Mouse (Mus musculus): Measurements from ENCODE around the gene Cdc42bpa. TPM values are rescaled to one million over a fixed set of nuclear protein-coding genes. Genes with fewer than 3 reads are reported as not detected.

The Cdc42bpa gene
- polyA plus RNA-seq, 1 experiment from 2014 or later: 14.9 TPM

- H3K27ac ChIP-seq (ENCODE audit: low read depth): no peak overlapping the region
- no peak overlapping the region for H3K4me2 ChIP-seq
- peaks cover 6% of the 10 kb centered on the region; the same call in 1 of the 2 replicates for H3K9me3 ChIP-seq (ENCODE audit: low read depth, low read length)
- no peaks in the 10 kb centered on the region for H3K36me3 ChIP-seq (ENCODE audit: insufficient read depth)
- no peak overlapping the region for H3K9ac ChIP-seq
- no peak for ATAC-seq (ENCODE audit: insufficient read depth)
- no peak for DNase-seq
- H3K4me3 ChIP-seq (ENCODE audit: low read depth, low read length): no peak overlapping the region
- WGBS: 62% methylated on average over 1 of the region's 1 CpGs
- no peaks in the 10 kb centered on the region for H3K4me1 ChIP-seq (ENCODE audit: insufficient read depth)
- H3K27me3 ChIP-seq (ENCODE audit: insufficient read depth, low read length): no peaks in the 10 kb centered on the region
- no peak for TF ChIP-seq CTCF (IDR thresholded peaks at IDR 0.05; ENCODE audit: low read depth)
Measured at GRCm38 (mm10) chr1:179978742-179979141, 18.5 kb downstream of the Cdc42bpa start.

- DNase-seq (no peak), ATAC-seq (ENCODE audit: insufficient read depth) (no peak)
- Histone ChIP-seq H3K36me3 (ENCODE audit: insufficient read depth) (no peaks in the 10 kb centered on the region), H3K4me2 (no peak overlapping the region), H3K27ac (ENCODE audit: low read depth) (no peak overlapping the region), H3K4me3 (ENCODE audit: low read depth, low read length) (no peak overlapping the region), H3K9ac (no peak overlapping the region), H3K27me3 (ENCODE audit: insufficient read depth, low read length) (no peaks in the 10 kb centered on the region), H3K9me3 (ENCODE audit: low read depth, low read length) (peaks cover 6% of the 10 kb centered on the region; the same call in 1 of the 2 replicates), H3K4me1 (ENCODE audit: insufficient read depth) (no peaks in the 10 kb centered on the region)
- TF ChIP-seq CTCF (IDR thresholded peaks at IDR 0.05; ENCODE audit: low read depth): no peak
Measured at GRCm38 (mm10) chr1:179981680-179982079, 21.4 kb downstream of the Cdc42bpa start.

- Histone ChIP-seq H3K9ac (no peak overlapping the region), H3K27me3 (ENCODE audit: insufficient read depth, low read length) (no peaks in the 10 kb centered on the region), H3K4me3 (ENCODE audit: low read depth, low read length) (no peak overlapping the region), H3K9me3 (ENCODE audit: low read depth, low read length) (peaks cover 6% of the 10 kb centered on the region; the same call in 1 of the 2 replicates), H3K27ac (ENCODE audit: low read depth) (no peak overlapping the region), H3K4me2 (no peak overlapping the region), H3K36me3 (ENCODE audit: insufficient read depth) (no peaks in the 10 kb centered on the region), H3K4me1 (ENCODE audit: insufficient read depth) (no peaks in the 10 kb centered on the region)
- 71% methylated on average over 1 of the region's 1 CpGs for WGBS
- DNase-seq: no peak
- no peak for ATAC-seq (ENCODE audit: insufficient read depth)
- no peak for TF ChIP-seq CTCF (IDR thresholded peaks at IDR 0.05; ENCODE audit: low read depth)
Measured at GRCm38 (mm10) chr1:179982183-179982582, 21.9 kb downstream of the Cdc42bpa start.

- H3K4me3 ChIP-seq (ENCODE audit: low read depth, low read length): no peak overlapping the region
- H3K9me3 ChIP-seq (ENCODE audit: low read depth, low read length): peaks cover 6% of the 10 kb centered on the region; the same call in 1 of the 2 replicates
- H3K4me1 ChIP-seq (ENCODE audit: insufficient read depth): no peaks in the 10 kb centered on the region
- no peak overlapping the region for H3K27ac ChIP-seq (ENCODE audit: low read depth)
- ATAC-seq (ENCODE audit: insufficient read depth): no peak
- no peak overlapping the region for H3K9ac ChIP-seq
- H3K36me3 ChIP-seq (ENCODE audit: insufficient read depth): no peaks in the 10 kb centered on the region
- TF ChIP-seq CTCF (IDR thresholded peaks at IDR 0.05; ENCODE audit: low read depth): no peak
- H3K4me2 ChIP-seq: no peak overlapping the region
- WGBS: 74% methylated on average over 1 of the region's 1 CpGs
- DNase-seq: no peak
- H3K27me3 ChIP-seq (ENCODE audit: insufficient read depth, low read length): no peaks in the 10 kb centered on the region
Measured at GRCm38 (mm10) chr1:179982933-179983332, 22.7 kb downstream of the Cdc42bpa start.

GRCm38 (mm10) chr1:179984171-179984570 is 23.9 kb downstream of the Cdc42bpa start:
- H3K4me2 ChIP-seq: no peak overlapping the region
- no peak overlapping the region for H3K4me3 ChIP-seq (ENCODE audit: low read depth, low read length)
- DNase-seq (no peak), ATAC-seq (ENCODE audit: insufficient read depth) (no peak)
- no peak overlapping the region for H3K9ac ChIP-seq
- peaks cover 6% of the 10 kb centered on the region; the same call in 1 of the 2 replicates for H3K9me3 ChIP-seq (ENCODE audit: low read depth, low read length)
- WGBS: 77% methylated on average over 1 of the region's 1 CpGs
- no peaks in the 10 kb centered on the region for H3K27me3 ChIP-seq (ENCODE audit: insufficient read depth, low read length)
- no peaks in the 10 kb centered on the region for H3K36me3 ChIP-seq (ENCODE audit: insufficient read depth)
- no peak for TF ChIP-seq CTCF (IDR thresholded peaks at IDR 0.05; ENCODE audit: low read depth)
- H3K4me1 ChIP-seq (ENCODE audit: insufficient read depth): no peaks in the 10 kb centered on the region
- H3K27ac ChIP-seq (ENCODE audit: low read depth): no peak overlapping the region

- no peak for ATAC-seq (ENCODE audit: insufficient read depth)
- no peaks in the 10 kb centered on the region for H3K4me1 ChIP-seq (ENCODE audit: insufficient read depth)
- H3K36me3 ChIP-seq (ENCODE audit: insufficient read depth): no peaks in the 10 kb centered on the region
- WGBS: 45% methylated on average over 6 of the region's 6 CpGs
- no peak overlapping the region for H3K9ac ChIP-seq
- no peaks in the 10 kb centered on the region for H3K27me3 ChIP-seq (ENCODE audit: insufficient read depth, low read length)
- no peak overlapping the region for H3K4me2 ChIP-seq
- peak; percentile 40 for DNase-seq
- H3K27ac ChIP-seq (ENCODE audit: low read depth): no peak overlapping the region
- TF ChIP-seq CTCF (IDR thresholded peaks at IDR 0.05; ENCODE audit: low read depth): no peak
- H3K9me3 ChIP-seq (ENCODE audit: low read depth, low read length): no peaks in the 10 kb centered on the region
- H3K4me3 ChIP-seq (ENCODE audit: low read depth, low read length): no peak overlapping the region
Measured at GRCm38 (mm10) chr1:179991660-179992235, 31.5 kb downstream of the Cdc42bpa start.

- Histone ChIP-seq H3K36me3 (ENCODE audit: insufficient read depth) (no peaks in the 10 kb centered on the region), H3K9ac (no peak overlapping the region), H3K4me2 (no peak overlapping the region), H3K4me3 (ENCODE audit: low read depth, low read length) (no peak overlapping the region), H3K9me3 (ENCODE audit: low read depth, low read length) (no peaks in the 10 kb centered on the region), H3K27ac (ENCODE audit: low read depth) (no peak overlapping the region), H3K27me3 (ENCODE audit: insufficient read depth, low read length) (no peaks in the 10 kb centered on the region), H3K4me1 (ENCODE audit: insufficient read depth) (no peaks in the 10 kb centered on the region)
- 47% methylated on average over 1 of the region's 1 CpGs for WGBS
- no peak for TF ChIP-seq CTCF (IDR thresholded peaks at IDR 0.05; ENCODE audit: low read depth)
- ATAC-seq (ENCODE audit: insufficient read depth) (no peak), DNase-seq (no peak)
Measured at GRCm38 (mm10) chr1:179992255-179992654, 32.0 kb downstream of the Cdc42bpa start.

Data from lung, embryonic 14.5 days (tissue).